8 mouse cellular contexts compared by ENCODE assay signal in the genomic region with DNA sequence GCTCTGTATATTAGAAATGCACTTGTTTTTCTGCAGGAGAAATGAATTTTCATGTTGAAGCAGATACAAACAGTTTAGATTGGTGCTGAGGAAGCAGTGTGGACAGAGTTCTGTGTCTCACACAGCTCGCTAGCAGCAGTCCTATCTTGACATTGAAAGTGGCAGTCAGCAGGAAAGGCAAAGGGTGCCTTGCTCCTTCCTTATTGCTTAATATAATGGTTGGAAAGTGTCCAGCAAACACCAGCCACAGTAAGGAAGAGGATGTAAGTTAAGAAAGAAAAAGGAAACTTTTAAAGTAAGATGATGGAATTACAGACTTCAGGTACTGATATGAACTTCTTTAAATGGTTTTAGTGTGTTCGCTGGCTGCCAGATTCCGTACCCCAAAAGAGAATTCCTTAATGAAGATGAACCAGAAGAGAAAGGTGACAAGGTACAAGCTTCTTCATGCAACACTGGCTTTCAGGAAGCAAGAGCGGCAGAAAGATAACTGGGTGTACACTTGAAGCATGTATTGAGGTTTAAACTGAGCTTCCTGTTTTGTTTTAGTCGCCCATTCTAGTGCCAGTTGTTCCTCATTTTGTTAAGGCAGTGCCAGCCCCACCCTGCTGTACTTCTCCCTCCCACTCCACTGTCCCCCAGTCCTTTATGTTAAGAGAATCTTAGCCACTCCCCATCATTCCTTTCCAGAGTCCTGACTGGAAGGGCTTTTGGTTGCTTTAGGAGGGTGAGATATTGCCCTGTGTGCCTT.
DNase-seq lines count a peak whose midpoint lies in the region; ATAC-seq and TF ChIP-seq lines count a peak whose summit lies in the region.

No protein-coding gene starts in this region.

- TF ChIP-seq CTCF in layer of hippocampus, adult 2 months (conservative IDR thresholded peaks at IDR 0.05): no peak
- no peak for TF ChIP-seq CTCF in liver, embryonic 14.5 days (IDR thresholded peaks at IDR 0.05; ENCODE audit: low read depth)
- TF ChIP-seq CTCF in small intestine, adult 2 months (IDR thresholded peaks at IDR 0.05; ENCODE audit: extremely low read depth, insufficient read length, insufficient replicate concordance, low read depth, low read length): no peak

- no peak for DNase-seq in layer of hippocampus, adult 2 months (ENCODE audit: low spot score in 2 of 2)
- no peak for DNase-seq in layer of hippocampus, adult 18-20 months (ENCODE audit: low spot score in 2 of 2)
- DNase-seq in adipocyte (ENCODE audit: low spot score): peak; percentile 24
- no peak for DNase-seq in liver, embryonic 14.5 days (ENCODE audit: low read depth in 3 of 3, low spot score in 3 of 3)
- no peak for DNase-seq in cerebellum, adult 9-10 months
- DNase-seq in forebrain, embryonic 10.5 days (ENCODE audit: extremely low spot score, low spot score): no peak

- no peak for TF ChIP-seq POLR2A in small intestine, adult 2 months (IDR thresholded peaks at IDR 0.05; ENCODE audit: low read depth, low read length)

- peak; percentile 15; the same call in 1 of the 2 replicates for ATAC-seq in liver, embryonic 14.5 days (ENCODE audit: insufficient read depth)
- no peak for ATAC-seq in erythroid progenitor cell, adult 5-6 weeks (replicated peaks; ENCODE audit: low FRiP score, poor library complexity, severe bottlenecking)

- TF ChIP-seq EP300 in liver, embryonic 14.5 days (IDR thresholded peaks at IDR 0.05; ENCODE audit: low read depth): no peak

- H3K9me3 ChIP-seq in liver, embryonic 14.5 days (ENCODE audit: control insufficient read depth, low read length): no peaks in the 10 kb centered on the region
- H3K9me3 ChIP-seq in forebrain, embryonic 10.5 days: no peaks in the 10 kb centered on the region

- peak overlapping the region; percentile 71 for H3K27ac ChIP-seq in layer of hippocampus, adult 2 months
- H3K27ac ChIP-seq in liver, embryonic 14.5 days: no peak overlapping the region
- H3K27ac ChIP-seq in small intestine, adult 2 months (ENCODE audit: insufficient read depth, low read depth, low read length): peak overlapping the region; percentile 82
- no peak overlapping the region for H3K27ac ChIP-seq in forebrain, embryonic 10.5 days

- H3K4me1 ChIP-seq in liver, embryonic 14.5 days (replicated peaks; ENCODE audit: control insufficient read depth in 2 of 2, insufficient read depth in 2 of 2, low read length in 1 of 2): peaks cover 0 to 12% of the 10 kb centered on the region in 2 experiments; a peak in 2 of 4 replicates
- H3K4me1 ChIP-seq in small intestine, adult 2 months (ENCODE audit: control insufficient read depth, insufficient read depth, insufficient read length, low read length): peaks cover 10% of the 10 kb centered on the region
- H3K4me1 ChIP-seq in forebrain, embryonic 10.5 days: no peaks in the 10 kb centered on the region

- H3K27me3 ChIP-seq in liver, embryonic 14.5 days (ENCODE audit: control insufficient read depth, insufficient read depth, low read length): no peaks in the 10 kb centered on the region
- no peaks in the 10 kb centered on the region for H3K27me3 ChIP-seq in small intestine, adult 2 months (ENCODE audit: control insufficient read depth, insufficient read depth, low read length)
- H3K27me3 ChIP-seq in forebrain, embryonic 10.5 days (ENCODE audit: poor library complexity, severe bottlenecking): no peaks in the 10 kb centered on the region

- no peak overlapping the region for H3K9ac ChIP-seq in liver, embryonic 14.5 days (replicated peaks)

- H3K4me2 ChIP-seq in liver, embryonic 14.5 days (ENCODE audit: low read depth): no peak overlapping the region; the same call in 1 of the 2 replicates

- H3K36me3 ChIP-seq in liver, embryonic 14.5 days (replicated peaks; ENCODE audit: control insufficient read depth, insufficient read depth, low read depth): no peaks in the 10 kb centered on the region
- H3K36me3 ChIP-seq in small intestine, adult 2 months (ENCODE audit: control insufficient read depth, insufficient read depth, low read length): peaks cover 6% of the 10 kb centered on the region
- peaks cover 58% of the 10 kb centered on the region for H3K36me3 ChIP-seq in forebrain, embryonic 10.5 days (replicated peaks)

- WGBS in liver, embryonic 14.5 days (ENCODE audit: insufficient replicate concordance): 22% methylated on average over 5 of the region's 5 CpGs
- 20% methylated on average over 5 of the region's 5 CpGs for WGBS in small intestine, adult 2 months
- 91% methylated on average over 5 of the region's 5 CpGs for WGBS in forebrain, embryonic 10.5 days

- no peak overlapping the region for H3K4me3 ChIP-seq in layer of hippocampus, adult 2 months
- no peak overlapping the region for H3K4me3 ChIP-seq in liver, embryonic 14.5 days (ENCODE audit: insufficient read depth in 1 of 2, low read depth in 2 of 2, low read length in 2 of 2)
- no peak overlapping the region for H3K4me3 ChIP-seq in small intestine, adult 2 months (ENCODE audit: low read depth, low read length)
- no peak overlapping the region for H3K4me3 ChIP-seq in forebrain, embryonic 10.5 days

Comparison
In these comparisons a context has a peak if more than half of its experiments do, and no peak if none do; other contexts are left out.
1. H3K27ac ChIP-seq: peak in layer of hippocampus, adult 2 months (single experiment) and small intestine, adult 2 months (single experiment); none in liver, embryonic 14.5 days (single experiment) and forebrain, embryonic 10.5 days (single experiment).